Mouse (Mus musculus): Measurements from ENCODE around the gene Psmb1.
"Not testable (repeated sequence)": the region's sequence is repeated elsewhere in the genome, so short reads cannot be mapped to it uniquely, and the experiment has no call there.

The Psmb1 gene

DNA sequence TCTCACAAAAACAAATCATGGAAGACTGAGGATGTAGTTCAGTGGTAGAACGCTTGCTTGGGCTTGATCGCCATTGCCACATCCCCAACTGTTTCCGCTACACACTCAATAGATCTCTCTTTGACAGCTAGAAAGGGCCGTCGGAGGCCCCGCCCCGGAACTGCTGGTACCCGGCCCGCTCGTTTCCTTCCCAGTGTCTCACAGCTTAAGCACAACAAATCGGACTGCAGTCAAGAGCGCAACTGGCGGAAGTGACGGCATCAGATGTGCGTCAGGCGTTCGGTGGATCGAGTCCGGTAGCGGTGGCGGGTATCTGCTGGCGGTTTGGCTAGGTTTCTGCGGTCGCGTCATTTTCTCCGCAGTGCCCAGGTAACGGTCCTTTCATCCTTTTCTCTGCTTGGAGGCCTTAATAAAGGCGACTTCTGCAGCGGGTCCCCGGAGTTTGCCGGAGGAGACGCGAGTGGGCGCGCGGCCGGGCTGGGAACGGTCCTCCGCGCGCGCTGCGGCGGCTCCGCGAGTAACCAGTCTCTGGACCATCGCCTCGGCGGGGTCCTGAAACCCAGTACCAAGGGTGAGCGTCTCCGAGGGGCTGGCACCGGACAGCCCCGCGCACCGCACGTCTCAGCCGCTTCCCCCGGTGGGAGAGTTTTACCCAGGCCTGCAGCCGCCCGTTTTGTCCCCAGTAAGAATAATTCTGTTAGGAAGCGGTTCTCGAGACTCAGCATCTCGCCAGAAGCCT lies at the start of gene Psmb1, which contains the start of gene Tbp:
Gene Psmb1, minus strand, starts transcription at position 96 of the 739 bp plus-strand sequence.
Gene Tbp, plus strand, starts transcription at position 233 of the 739 bp plus-strand sequence.
- DNase-seq = peak; percentile 99

DNA sequence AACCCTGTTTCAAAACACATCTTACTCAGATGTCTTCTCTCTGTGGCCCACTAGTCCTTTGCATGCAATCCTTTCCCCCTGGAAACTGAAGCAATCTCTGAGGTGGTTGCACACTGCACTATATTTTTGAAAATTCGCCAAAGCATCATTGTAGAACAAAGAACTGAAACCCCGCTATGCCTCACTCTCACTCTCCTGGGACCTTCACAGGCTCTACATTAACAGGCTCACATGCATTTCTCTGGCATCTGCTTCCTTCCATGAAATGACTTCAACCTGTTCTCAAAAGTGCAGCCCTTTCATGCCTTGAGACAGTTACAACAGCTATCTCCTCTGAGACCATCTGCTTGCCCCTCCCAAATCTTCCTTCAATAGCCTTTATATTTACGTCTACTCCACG lies 46.9 kb upstream of the Psmb1 start:
- DNase-seq = no peak

DNA sequence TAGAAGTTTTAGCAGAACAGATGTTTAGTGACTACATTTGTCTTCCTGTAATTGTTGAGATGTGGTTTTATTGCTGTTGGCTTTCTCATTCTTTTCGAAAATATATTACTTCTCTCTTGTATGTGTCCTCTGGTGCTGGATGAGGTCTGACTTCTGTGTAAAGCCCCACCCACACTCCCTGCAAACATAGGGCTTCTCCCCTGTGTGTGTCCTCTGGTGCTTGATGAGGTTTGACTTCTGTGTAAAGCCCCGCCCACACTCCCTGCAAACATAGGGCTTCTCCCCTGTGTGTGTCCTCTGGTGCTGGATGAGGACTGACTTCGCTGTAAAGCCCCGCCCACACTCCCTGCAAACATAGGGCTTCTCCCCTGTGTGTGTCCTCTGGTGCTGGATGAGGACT lies 44.3 kb upstream of the Psmb1 start:
- DNase-seq = not testable (repeated sequence)

DNA sequence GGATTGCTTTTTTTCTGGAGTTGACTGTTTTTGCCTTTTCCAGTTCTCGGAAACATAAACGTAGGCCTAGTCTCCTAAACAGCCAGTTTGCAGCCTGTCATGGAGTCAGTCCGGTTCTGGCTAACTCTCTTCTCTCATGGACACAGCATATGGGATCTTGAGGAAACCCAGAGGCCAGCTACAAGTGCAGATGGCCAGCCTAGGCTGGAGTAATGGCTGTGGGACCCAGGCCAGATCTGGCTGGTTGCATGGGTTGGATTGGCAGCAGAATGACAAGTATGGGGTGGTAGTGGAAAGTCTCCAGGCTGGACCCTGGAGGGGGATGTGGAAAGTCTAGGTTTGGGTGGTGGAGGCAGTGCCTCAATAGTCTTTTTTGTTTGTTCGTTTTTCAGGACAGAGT lies 40.8 kb upstream of the Psmb1 start:
- DNase-seq = no peak

DNA sequence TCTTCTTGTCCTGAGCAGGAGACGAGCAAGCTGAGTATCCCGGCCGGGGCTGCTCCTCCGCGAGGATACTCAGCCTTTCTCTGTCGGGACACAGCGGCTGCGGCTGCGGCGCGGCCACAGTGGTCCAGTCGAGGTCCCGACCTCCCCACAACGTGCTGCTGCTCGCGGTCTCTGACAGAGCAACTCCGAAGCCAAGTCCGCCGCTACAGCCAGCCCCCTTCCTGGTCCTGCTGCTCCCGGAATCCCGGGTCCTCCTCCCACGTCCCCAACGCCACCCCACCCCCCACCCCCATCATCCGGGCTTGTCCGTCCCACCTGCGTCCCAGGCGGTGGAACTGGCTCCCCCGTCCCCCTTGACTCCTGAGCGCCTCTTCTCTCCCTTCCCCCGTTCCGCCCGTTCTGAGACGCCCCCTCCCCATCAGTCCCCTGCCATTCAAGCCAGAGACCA lies 36.9 kb upstream of the Psmb1 start:
- peak; percentile 29 for DNase-seq

DNA sequence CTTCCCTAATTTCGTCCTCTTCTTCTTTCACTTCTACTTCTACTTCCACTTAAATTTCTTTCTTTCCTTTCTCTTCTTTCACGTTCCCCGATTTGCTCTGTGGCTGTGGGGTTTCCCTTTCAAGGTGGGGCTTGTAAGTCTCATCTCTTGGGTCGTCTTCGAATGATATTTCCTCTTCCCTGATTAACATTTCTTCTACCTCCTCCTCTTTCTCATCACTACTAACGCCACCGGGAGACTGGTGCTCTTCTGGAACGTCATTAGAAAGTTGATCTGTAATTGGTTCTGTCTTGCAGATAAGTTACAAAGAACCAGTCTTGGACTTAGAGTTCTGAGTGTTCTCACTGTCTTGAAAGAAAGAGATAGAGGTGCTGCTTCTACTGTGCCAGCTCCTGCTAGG lies 36.4 kb upstream of the Psmb1 start:
- no peak for DNase-seq

DNA sequence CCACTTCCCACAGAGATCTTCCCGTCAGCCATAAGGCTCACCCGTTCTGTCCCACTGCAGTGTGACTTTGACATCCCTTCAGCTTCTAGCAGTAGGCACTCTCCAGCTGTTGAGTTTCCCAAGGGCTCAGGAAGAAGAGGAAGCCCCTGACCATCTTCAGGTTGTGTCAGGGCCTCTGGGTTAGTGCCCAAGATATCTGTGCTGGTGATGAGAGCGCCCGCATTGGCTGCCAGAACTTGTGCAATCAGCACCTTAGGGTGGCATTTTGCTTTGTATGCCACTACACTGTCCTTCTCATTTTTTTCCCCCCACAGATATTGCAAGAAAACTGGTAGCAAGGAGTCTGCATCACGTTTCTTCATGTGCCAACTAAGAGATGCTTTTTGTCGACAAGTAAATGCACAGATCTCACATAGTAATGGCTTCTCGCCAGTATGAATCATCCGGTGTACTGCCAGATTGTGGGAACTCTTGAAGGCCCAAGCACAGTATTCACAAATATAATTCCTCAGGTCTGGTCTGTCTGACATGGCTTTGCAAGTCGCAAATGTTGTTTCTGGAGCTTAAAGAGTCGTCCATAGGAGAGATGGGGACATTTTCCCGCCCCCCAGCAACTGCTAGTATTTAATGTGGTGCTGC lies 35.7 kb upstream of the Psmb1 start:
- DNase-seq = no peak

DNA sequence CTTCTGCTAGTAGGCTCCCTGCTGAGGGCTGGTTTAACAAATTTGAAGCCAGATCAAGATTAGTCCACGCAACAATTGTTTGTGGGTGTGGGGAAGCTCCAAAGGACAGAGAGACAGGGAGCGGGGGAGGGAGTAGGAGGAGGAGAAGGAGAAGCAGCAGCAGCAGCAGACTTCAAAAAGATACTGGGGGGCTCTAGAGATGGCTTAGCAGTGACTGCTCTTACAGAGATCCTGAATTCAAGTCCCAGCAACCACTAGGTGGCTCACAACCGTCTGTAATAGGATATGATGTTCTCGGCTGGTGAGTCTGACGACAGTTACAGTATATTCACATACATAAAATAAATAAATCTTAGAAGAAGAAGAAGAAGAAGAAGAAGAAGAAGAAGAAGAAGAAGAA lies 30.6 kb upstream of the Psmb1 start:
- peak; percentile 51 for DNase-seq

DNA sequence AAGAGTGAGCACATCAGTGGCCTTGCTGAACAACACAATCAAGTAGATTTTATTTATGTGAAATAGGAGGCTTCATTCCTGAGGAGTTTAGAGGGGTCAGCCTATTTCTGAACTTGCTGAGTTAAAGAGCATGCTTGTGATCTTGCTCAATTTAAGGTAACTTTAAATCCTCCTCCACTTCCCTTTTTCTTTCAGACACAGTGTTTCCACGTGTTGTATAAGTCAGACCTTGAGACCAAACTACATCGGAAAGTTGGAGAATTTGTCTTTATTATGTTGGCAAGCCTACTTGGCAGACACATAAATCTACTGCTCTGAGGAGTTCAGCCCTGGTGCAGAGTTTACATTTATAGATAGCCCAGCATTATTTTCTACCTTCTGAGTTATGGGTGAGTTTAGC lies 29.3 kb upstream of the Psmb1 start:
- DNase-seq = no peak

DNA sequence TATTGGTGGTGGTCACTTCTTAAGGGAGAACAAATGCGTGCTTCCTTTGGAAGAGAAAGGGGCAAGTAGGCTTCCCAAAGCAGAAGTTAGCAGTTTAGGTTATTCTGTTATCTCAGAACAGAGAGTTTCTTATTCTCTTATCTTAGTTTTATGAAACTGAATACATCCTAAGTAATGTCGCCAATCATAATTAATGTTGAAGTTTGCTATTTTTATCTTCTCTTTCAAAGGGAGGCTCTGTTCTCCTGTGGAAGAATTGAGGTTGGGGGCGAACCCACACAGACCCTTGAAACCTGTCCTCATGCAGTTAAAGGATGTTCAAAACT lies 28.2 kb upstream of the Psmb1 start:
- no peak for DNase-seq

DNA sequence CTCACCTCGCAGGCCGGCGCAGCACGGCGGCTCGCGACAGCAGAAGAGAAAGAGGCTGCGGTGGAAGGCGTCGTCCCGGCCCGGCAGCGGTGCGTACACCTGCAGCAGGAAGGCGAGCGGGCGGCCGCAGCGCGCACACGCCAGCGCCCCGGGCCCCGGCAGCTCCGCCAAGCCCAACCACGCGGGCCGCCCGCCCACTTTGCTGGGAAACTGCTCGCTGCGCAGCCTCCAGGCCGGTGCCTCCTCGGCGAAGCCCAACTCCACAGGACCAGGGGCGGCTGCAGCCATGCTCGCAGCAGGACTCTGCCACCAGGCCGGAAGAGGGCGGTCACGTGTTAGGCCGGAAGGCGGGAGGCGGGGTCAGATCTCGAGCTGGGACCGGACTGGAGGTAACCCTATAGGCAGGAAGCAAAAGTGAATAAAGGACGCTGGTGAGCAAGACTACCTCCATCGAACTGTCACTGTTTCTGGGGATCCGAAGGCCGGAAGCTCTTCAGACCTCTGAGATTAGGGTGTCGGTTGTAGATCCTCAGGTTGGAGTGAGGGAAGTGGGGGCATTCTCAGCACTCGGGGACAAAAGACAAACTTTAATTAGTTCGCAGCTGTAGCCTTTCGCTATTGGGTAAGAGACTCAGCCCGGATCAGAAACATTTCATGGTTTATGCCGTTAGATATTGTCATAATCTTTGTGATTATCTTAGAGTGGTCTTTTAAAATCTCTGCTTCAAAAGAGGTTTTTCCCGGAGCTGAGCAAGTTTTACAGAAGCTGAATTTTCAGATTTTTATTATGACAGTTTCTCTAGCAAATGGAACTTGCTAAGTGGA lies 27.6 kb upstream of the Psmb1 start, which contains the start of gene Pdcd2:
Gene Pdcd2, minus strand, starts transcription at position 316 of the 825 bp plus-strand sequence.
- DNase-seq = peak; percentile 98

DNA sequence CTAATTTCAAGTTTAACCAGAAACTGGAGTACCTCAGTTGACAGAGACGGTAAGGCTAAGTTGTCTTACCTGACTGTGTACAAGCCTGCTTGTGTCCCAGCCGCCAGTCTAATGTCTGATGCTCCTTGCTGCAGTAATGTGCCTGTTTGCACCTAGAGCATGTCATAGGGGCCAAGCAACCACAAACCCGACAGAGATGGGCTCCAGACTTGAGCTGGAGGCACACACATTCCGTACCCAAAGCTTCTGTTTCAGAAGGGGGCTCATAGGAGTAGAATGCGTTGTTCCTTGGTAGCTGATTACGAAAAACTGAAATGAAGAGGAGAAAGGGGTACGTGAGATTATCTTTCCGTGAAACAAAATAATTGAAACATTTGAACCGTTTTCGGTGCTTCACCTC lies 26.8 kb upstream of the Psmb1 start:
- DNase-seq = no peak

DNA sequence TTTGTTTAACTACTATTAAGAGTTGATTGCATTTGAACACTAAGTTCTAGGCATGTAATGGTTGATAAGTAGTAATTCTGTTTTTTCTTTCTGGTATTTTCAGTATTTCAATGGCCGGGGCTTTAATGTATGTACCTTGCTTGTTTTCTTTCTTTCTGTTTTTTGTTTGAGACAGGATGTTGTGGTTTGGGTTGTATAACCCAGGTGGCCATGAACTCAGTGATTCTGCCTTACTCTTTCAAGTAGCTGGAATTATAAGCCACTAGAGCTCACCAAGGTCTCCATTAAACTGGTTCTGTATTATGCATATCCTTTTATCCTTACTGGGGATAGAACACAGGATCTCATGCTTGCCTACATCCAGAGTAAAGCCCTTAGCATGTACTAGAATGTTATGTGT lies 19.2 kb upstream of the Psmb1 start:
- no peak for DNase-seq

DNA sequence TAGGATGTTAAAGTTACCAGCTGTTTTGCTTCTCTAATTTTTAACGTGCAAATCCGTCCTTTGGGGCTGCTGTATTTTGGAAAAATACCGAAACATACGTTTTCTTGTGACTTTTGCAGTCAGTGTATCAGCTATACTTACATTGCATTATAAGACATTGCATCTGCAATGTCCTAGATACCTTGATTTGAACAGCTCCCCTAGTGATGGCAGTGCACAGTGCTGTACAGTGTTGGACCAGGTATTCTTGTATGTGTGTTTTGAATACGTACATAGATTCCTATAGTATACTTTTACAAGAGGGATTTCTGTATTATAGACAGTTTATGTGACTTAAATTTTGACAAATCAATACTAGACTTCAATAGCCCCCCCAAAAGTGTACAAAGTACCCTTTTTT lies 18.6 kb upstream of the Psmb1 start:
- no peak for DNase-seq

DNA sequence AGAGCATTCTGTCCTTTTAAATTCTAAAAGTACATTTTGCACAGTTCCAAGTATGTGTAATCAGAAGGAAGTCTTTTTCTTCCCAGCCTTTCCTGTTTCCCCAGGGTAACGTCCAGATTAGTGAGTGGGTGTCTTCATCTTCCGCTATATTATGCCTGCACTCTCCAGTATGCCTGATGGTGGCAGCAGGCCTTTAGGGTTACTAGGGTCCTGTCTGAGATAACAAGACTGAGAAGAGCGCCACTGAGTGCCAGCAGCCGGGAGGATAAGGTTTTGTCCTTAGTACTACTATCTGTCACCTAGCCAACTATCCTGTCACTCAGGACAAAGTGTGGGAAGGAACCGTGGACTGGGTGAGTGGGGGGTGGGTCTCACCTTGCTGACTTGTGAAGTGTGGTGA lies 18.2 kb upstream of the Psmb1 start:
- no peak for DNase-seq

DNA sequence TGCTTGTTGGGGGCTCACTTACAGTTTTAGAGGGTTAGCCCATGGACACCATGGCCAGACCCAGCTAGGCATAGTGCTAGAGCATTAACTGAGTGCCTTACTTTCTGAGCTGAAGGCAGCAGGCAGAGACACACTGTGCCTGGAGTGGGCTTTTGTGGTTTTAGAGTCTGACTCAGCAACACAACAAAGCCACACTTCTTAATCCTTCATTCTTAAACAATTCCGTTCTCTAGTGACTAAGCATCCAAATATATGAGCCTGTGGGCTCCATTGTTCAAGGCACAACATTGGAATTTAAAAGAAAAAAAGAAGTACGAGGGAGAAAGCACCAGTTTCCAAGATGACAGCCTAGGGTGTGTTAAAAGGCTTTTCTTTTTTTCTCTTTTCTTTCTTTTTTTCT lies 11.1 kb upstream of the Psmb1 start:
- DNase-seq = no peak

DNA sequence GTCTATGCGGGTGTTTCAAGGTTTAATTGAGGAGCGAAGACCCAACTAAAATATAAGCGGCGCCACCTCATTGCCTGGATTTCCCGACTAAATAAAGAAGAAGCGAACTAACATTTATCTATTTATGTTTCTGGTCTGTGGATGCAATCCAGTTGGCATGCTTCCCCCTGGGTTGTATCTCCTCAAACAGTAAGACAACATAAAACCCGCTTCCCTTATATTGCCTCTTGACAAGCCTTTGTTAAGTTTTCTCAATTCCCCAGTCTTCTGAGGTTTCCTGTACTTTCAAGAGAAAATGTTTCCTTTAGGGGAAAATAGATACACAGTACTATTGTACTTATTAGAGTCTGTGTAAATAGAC lies 818 bp downstream of the Psmb1 start:
- DNase-seq = peak; percentile 12

DNA sequence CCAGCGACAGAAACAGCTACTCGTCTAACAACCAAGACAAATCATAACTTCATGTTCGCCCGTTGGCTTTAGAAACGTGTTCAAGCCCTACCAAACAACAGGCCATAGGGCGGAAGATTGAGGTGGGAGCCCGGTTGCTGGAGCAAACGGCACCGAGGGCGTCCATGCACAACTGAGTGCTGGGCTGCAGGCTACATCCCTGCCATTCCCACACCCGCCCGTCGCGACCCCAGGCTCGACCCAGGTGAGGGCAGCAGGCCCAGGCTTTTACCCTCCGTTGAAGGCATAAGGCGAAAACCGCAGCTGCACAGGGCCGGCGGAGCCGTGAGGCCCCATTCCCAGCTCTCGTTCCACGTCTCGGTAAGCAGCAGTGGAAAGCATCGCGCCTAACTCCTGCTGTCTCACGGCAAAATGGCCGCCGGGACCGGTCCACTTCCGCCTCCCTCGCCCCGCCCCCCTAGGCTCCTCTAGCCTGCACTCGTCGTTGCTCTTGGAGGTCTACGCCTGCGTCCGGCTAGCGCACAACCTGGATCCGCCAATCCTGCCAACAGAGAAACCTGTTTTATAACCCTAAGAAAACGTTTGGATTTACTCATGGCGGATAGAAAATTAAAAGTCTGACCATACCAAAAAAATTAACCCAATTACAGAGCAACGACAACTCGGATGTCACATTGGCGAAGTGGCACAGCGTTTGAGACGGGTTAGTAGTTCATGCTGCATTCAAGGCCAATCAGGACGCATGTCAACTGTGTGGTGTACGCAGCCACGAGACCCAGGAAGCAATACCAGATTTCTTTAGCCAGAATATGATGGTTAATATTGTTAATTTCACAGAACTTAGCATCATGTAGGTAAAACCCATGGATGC lies 1.4 kb downstream of the Psmb1 start:
- DNase-seq = peak; percentile 97

DNA sequence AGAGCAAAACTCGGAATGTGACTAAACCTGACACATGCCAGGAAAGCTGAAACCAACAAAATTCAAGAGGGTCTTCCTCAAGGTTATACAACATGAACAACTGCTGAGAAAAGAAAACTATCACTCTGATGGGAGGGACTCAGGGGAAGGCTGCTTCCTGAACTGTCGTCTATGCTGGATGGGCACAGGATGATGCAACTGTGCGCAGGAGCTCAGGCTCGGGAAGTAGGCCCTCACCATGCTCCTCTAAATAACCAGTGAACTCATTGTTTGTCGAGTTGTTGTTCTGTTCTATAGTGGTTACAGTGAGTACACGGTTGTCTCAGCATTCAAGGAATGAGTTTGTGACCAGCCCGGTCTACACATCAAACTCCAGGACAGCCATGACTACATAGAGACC lies 9.0 kb downstream of the Psmb1 start:
- DNase-seq = no peak

DNA sequence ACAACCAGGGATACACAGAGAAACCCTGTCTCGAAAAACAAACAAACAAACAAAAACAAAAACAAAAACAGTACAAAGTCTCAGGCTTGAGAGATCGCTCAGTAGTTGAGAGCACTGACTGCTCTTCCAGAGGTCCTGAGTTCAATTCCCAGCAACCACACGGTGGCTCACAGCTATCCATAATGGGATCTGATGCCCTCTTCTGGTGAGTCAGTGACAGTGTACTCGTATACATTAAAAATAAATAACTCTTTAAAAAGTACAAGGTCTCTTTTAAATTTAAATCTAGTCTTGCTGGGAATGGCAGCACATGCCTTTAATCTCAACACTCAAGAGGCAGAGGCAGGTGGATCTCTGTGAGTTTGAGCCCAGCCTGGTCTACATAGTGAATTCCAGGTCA lies 26.9 kb downstream of the Psmb1 start:
- no peak for DNase-seq

DNA sequence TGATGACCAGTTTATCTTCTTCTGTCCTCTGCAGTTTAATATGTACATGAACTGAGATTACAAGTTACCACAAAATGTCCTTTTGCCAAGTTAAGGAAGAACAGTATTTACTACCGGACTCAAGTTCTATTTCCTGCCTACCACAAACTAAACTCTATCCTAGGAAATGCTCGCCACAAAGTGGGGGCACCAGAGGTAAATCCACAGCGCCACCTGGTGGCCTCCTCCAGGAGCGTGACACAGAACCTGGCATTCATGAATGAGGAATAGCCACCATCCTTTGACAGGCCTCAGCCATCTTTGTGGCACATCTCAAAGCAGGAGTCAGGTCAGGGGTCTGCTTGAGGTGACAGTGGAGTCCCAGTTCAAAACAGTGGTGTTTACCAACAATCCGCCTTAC lies 31.9 kb downstream of the Psmb1 start:
- DNase-seq = peak; percentile 77

DNA sequence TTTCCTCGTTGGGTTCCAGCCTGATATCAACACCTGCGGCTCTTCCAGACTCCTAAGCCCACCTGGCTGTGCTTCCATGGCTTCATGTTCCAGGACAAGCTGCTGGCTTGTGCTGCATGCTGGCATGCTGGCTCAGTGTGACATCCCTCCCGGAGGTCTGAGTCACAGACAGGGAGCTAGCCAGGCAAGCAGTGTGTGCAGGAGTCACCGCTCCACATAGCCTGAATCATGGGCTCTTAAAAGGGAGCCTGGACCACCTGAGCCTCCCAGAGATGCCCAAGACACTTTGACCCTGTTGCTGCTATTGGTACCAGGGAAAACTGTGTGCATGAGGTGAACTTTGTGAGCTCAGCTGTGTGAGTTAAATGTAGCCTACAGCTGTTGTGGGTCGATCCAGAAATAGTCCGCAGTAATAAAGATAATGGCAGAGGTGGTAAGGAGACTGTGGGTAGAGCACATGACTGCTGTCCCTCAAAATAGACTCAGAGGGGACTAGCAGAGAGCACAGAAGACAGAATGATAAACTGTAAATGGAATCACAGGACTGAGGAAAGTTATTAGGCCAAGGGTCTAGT lies 37.5 kb downstream of the Psmb1 start:
- no peak for DNase-seq

DNA sequence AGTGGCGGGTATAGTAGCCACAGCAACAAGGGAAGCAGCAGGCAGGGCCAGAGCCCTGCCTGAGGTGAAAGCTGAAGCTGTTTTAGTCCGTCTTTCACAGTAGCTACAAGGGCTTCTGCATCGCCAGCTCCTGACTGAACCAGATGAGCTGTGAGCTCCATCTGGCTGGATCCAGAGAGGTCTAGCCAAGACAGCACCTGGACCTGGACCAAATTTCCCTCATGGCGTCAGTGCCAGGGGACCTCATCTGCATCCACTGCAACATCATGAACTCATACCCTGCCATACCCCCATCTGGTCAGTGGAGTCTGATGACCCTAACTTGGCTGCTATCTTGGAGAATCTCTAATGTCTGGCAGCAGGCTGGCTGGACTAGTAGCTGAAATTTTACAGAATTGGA lies 39.8 kb downstream of the Psmb1 start:
- no peak for DNase-seq

All from lung, postnatal 10 days (tissue).